Mouse (Mus musculus) kidney, adult 2 months (tissue): ENCODE measurements at regions not wholly inside any gene's neighbourhood (a gene's known extent, or its start where the extent isn't known, plus 50 kb on each side); places are given as distances from the start of the nearest gene placed in this dataset.

Source experiments
- CTCF ChIP-seq: fragments of 200-500 bp; conservative IDR thresholded peaks from 2 replicates; pipeline ENCODE4 v1.5.1; 2011; ENCODE audit warnings: low read depth, mild to moderate bottlenecking, control low read depth, low read length, moderate library complexity, mixed read lengths; ENCODE audit not compliant: insufficient read depth, insufficient read length
- POLR2A ChIP-seq: fragments of 200-500 bp; IDR thresholded peaks from one replicate; pipeline ENCODE4 v1.6.1; 2011; ENCODE audit warnings: low read depth, low read length, control low read depth

DNA sequence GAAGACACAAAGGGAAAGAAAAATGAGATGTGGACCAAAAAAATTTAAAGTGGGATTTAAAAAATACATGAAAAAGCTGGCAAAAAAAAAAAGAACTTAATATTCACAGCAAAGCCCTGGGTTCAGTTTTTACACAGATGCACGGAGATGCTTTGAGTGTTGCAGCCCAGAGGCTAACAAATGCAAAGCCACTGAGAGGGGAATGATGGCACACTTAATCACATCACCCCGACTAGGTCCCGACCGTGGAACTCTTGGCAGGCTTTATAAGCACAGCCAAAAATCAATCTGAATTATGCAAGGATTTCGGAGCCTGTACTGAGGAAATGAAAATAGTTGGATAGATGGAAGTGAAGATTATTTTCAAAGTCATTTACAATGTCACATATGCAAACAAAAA, 329.6 kb downstream of the Tdrd3 start:
- TF ChIP-seq CTCF, result no peak
- no peak for TF ChIP-seq POLR2A
